Mouse (Mus musculus) E14TG2a.4 (cell line): ENCODE data around the gene Vsnl1.

ENCODE experiments used
- CTCF ChIP-seq: conservative IDR thresholded peaks from 2 replicates; pipeline ENCODE4 v1.5.1; 2014; ENCODE audit warnings: low read length
- NANOG ChIP-seq: IDR thresholded peaks from 2 replicates; pipeline ENCODE4 v1.6.1; 2014; ENCODE audit warnings: borderline replicate concordance, low read length, mixed read lengths

DNA sequence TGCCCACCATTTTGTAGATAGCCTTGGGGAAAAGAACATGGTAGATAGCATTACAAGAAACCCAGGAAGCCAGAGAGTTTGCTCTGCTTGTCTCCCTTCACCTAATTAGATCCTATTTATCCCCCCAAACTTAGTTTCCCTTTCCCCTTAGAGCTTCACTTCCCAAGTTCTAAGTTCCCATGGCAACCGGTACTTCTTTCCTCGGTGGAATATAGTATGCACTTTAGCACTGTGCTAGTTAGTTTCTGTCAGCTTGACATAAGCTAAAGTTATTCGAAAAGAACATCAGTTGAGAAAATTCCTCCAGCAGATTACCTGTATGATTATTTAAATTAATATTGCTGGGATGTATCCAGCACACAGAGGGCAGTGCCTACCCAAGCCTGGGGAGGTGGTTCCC, 109.9 kb downstream of the Vsnl1 start:
- TF ChIP-seq CTCF = no peak
- TF ChIP-seq NANOG = no peak
